Mouse (Mus musculus): Measurements from ENCODE around the gene Ccnl2. TPM values are rescaled to one million over a fixed set of nuclear protein-coding genes. Genes with fewer than 3 reads are reported as not detected.

The Ccnl2 gene
- total RNA-seq, 2 experiments from 2014 or later: 63.6 to 80.8 TPM

GRCm38 (mm10) chr4:155856881-155857280, 44.6 kb downstream of the Ccnl2 start:
- 0 out of 2 replicates have a peak, but pooled peaks have one; percentile 5 for ATAC-seq (replicated peaks; ENCODE audit: poor library complexity)

GRCm38 (mm10) chr4:155859318-155859717, 47.0 kb downstream of the Ccnl2 start:
- ATAC-seq (replicated peaks; ENCODE audit: poor library complexity): peak; percentile 73

- ATAC-seq (replicated peaks; ENCODE audit: poor library complexity): peak; percentile 56
Observed at GRCm38 (mm10) chr4:155861787-155862186, 49.5 kb downstream of the Ccnl2 start.

GRCm38 (mm10) chr4:155863001-155863400, 50.7 kb downstream of the Ccnl2 start, which contains the start of gene Tas1r3:
Gene Tas1r3 (minus strand): TSS chr4:155863362.
- ATAC-seq (replicated peaks; ENCODE audit: poor library complexity): no peak

- peak; percentile 24 for ATAC-seq (replicated peaks; ENCODE audit: poor library complexity)
Observed at GRCm38 (mm10) chr4:155868614-155869298, 56.5 kb downstream of the Ccnl2 start.

GRCm38 (mm10) chr4:155869317-155870033, 57.2 kb downstream of the Ccnl2 start, which contains the start of the genes Cptp and Ints11:
Gene Cptp (minus strand): TSS chr4:155869440.
Gene Ints11 (plus strand): TSS chr4:155869546.
- peak; percentile 97 for ATAC-seq (replicated peaks; ENCODE audit: poor library complexity)

GRCm38 (mm10) chr4:155871404-155871803, 59.1 kb downstream of the Ccnl2 start:
- ATAC-seq (replicated peaks; ENCODE audit: poor library complexity): no peak

Other genes with a start within 250 kb of the Ccnl2 start
- gene Slc35e2, start 211.1 kb upstream of the Ccnl2 start, total RNA-seq (2015): 16.8 and 20.2 TPM in 2 replicates
- gene Slc35e2, start 211.1 kb upstream of the Ccnl2 start, total RNA-seq (2017): 8.9 and 11.0 TPM in 2 replicates
- gene Cdk11b, start 187.6 kb upstream of the Ccnl2 start, total RNA-seq (2015): 34.5 and 39.3 TPM in 2 replicates
- 50.7 and 56.0 TPM in 2 replicates for gene Cdk11b, start 187.6 kb upstream of the Ccnl2 start, total RNA-seq (2017)
- gene Gm10563, start 167.1 kb upstream of the Ccnl2 start, total RNA-seq (2015): not detected in 2 replicates
- not detected in 2 replicates for gene Gm10563, start 167.1 kb upstream of the Ccnl2 start, total RNA-seq (2017)
- gene Mmp23, start 159.1 kb upstream of the Ccnl2 start, total RNA-seq (2015): 0.12 and 0.20 TPM in 2 replicates
- gene Mmp23, start 159.1 kb upstream of the Ccnl2 start, total RNA-seq (2017): not detected in 2 replicates
- 3.1 and 3.6 TPM in 2 replicates for gene Mib2, start 143.3 kb upstream of the Ccnl2 start, total RNA-seq (2015)
- gene Mib2, start 143.3 kb upstream of the Ccnl2 start, total RNA-seq (2017): 19.7 and 24.5 TPM in 2 replicates
- gene Fndc10, start 118.1 kb upstream of the Ccnl2 start, total RNA-seq (2015): 2.2 and 2.4 TPM in 2 replicates
- 1.6 and 2.6 TPM in 2 replicates for gene Fndc10, start 118.1 kb upstream of the Ccnl2 start, total RNA-seq (2017)
- 90.2 and 93.9 TPM in 2 replicates for gene Ssu72, start 107.7 kb upstream of the Ccnl2 start, total RNA-seq (2015)
- gene Ssu72, start 107.7 kb upstream of the Ccnl2 start, total RNA-seq (2017): 101 and 105 TPM in 2 replicates
- gene Tmem240, start 77.7 kb upstream of the Ccnl2 start, total RNA-seq (2015): 0.37 and 0.44 TPM in 2 replicates
- 0.04 and 0.57 TPM in 2 replicates for gene Tmem240, start 77.7 kb upstream of the Ccnl2 start, total RNA-seq (2017)
- gene Atad3a, start 51.4 kb upstream of the Ccnl2 start, total RNA-seq (2015): 57.0 and 58.9 TPM in 2 replicates
- 69.8 and 90.6 TPM in 2 replicates for gene Atad3a, start 51.4 kb upstream of the Ccnl2 start, total RNA-seq (2017)
- 0.22 and 0.37 TPM in 2 replicates for gene Vwa1, start 37.8 kb upstream of the Ccnl2 start, total RNA-seq (2015)
- gene Vwa1, start 37.8 kb upstream of the Ccnl2 start, total RNA-seq (2017): 0.24 and 0.42 TPM in 2 replicates
- gene Tmem88b, start 26.6 kb upstream of the Ccnl2 start, total RNA-seq (2015): not detected in 2 replicates
- gene Tmem88b, start 26.6 kb upstream of the Ccnl2 start, total RNA-seq (2017): not detected in 2 replicates
- gene Ankrd65, start 22.1 kb upstream of the Ccnl2 start, total RNA-seq (2015): not detected in 2 replicates
- gene Ankrd65, start 22.1 kb upstream of the Ccnl2 start, total RNA-seq (2017): not detected in 2 replicates
- gene Mrpl20, start 9.6 kb upstream of the Ccnl2 start, total RNA-seq (2015): 203 and 210 TPM in 2 replicates
- 70.0 and 102 TPM in 2 replicates for gene Mrpl20, start 9.6 kb upstream of the Ccnl2 start, total RNA-seq (2017)
- gene Aurkaip1, start 18.8 kb downstream of the Ccnl2 start, total RNA-seq (2015): 107 and 111 TPM in 2 replicates
- gene Aurkaip1, start 18.8 kb downstream of the Ccnl2 start, total RNA-seq (2017): 128 and 137 TPM in 2 replicates
- not detected in 2 replicates for gene Mxra8, start 27.2 kb downstream of the Ccnl2 start, total RNA-seq (2015)
- not detected in 2 replicates for gene Mxra8, start 27.2 kb downstream of the Ccnl2 start, total RNA-seq (2017)
- 9.6 and 9.9 TPM in 2 replicates for gene Dvl1, start 34.9 kb downstream of the Ccnl2 start, total RNA-seq (2015)
- 12.8 and 13.0 TPM in 2 replicates for gene Dvl1, start 34.9 kb downstream of the Ccnl2 start, total RNA-seq (2017)
- 0.07 and 0.10 TPM in 2 replicates for gene Tas1r3, start 50.9 kb downstream of the Ccnl2 start, total RNA-seq (2015)
- 0.17 TPM in 2 replicates for gene Tas1r3, start 50.9 kb downstream of the Ccnl2 start, total RNA-seq (2017)
- gene Cptp, start 57.0 kb downstream of the Ccnl2 start, total RNA-seq (2015): 7.6 and 7.8 TPM in 2 replicates
- 8.8 and 9.2 TPM in 2 replicates for gene Cptp, start 57.0 kb downstream of the Ccnl2 start, total RNA-seq (2017)
- gene Ints11, start 57.1 kb downstream of the Ccnl2 start, total RNA-seq (2015): 26.8 and 47.5 TPM in 2 replicates
- 28.5 and 35.9 TPM in 2 replicates for gene Ints11, start 57.1 kb downstream of the Ccnl2 start, total RNA-seq (2017)
- 18.7 and 22.5 TPM in 2 replicates for gene Pusl1, start 79.3 kb downstream of the Ccnl2 start, total RNA-seq (2015)
- gene Pusl1, start 79.3 kb downstream of the Ccnl2 start, total RNA-seq (2017): 19.3 and 33.7 TPM in 2 replicates
- gene Acap3, start 79.3 kb downstream of the Ccnl2 start, total RNA-seq (2015): 7.9 and 8.3 TPM in 2 replicates
- gene Acap3, start 79.3 kb downstream of the Ccnl2 start, total RNA-seq (2017): 6.2 and 6.7 TPM in 2 replicates
- gene Ube2j2, start 131.3 kb downstream of the Ccnl2 start, total RNA-seq (2015): 60.5 and 84.8 TPM in 2 replicates
- gene Ube2j2, start 131.3 kb downstream of the Ccnl2 start, total RNA-seq (2017): 97.5 and 98.7 TPM in 2 replicates
- gene C1qtnf12, start 149.8 kb downstream of the Ccnl2 start, total RNA-seq (2015): 105 and 126 TPM in 2 replicates
- 30.6 and 39.6 TPM in 2 replicates for gene C1qtnf12, start 149.8 kb downstream of the Ccnl2 start, total RNA-seq (2017)
- 10.5 and 10.6 TPM in 2 replicates for gene B3galt6, start 180.2 kb downstream of the Ccnl2 start, total RNA-seq (2015)
- gene B3galt6, start 180.2 kb downstream of the Ccnl2 start, total RNA-seq (2017): 11.4 and 12.9 TPM in 2 replicates
- 52.6 and 54.4 TPM in 2 replicates for gene Sdf4, start 180.4 kb downstream of the Ccnl2 start, total RNA-seq (2015)
- 188 and 205 TPM in 2 replicates for gene Sdf4, start 180.4 kb downstream of the Ccnl2 start, total RNA-seq (2017)
- 1.6 and 2.0 TPM in 2 replicates for gene Tnfrsf4, start 201.4 kb downstream of the Ccnl2 start, total RNA-seq (2015)
- gene Tnfrsf4, start 201.4 kb downstream of the Ccnl2 start, total RNA-seq (2017): 0.37 and 0.57 TPM in 2 replicates
- 0.76 and 4.5 TPM in 2 replicates for gene Tnfrsf18, start 213.7 kb downstream of the Ccnl2 start, total RNA-seq (2015)
- gene Tnfrsf18, start 213.7 kb downstream of the Ccnl2 start, total RNA-seq (2017): 1.9 and 2.0 TPM in 2 replicates
- gene Ttll10, start 246.9 kb downstream of the Ccnl2 start, total RNA-seq (2015): not detected in 2 replicates
- not detected in 2 replicates for gene Ttll10, start 246.9 kb downstream of the Ccnl2 start, total RNA-seq (2017)

Data from megakaryocyte progenitor cell, adult 5-6 weeks (primary cell).